Comparison of ENCODE assay signal across 17 mouse cellular contexts in genomic region chr5:63828380-63829185, GRCm38 (mm10). TPM values are rescaled to one million over a fixed set of nuclear protein-coding genes. Genes with fewer than 3 reads are reported as not detected.
A peak's percentile ranks its signal among the peaks of the same experiment; 100 is the strongest.
DNase-seq lines count a peak whose midpoint lies in the region; ATAC-seq and TF ChIP-seq lines count a peak whose summit lies in the region.
"Had no signal": no experiment of that assay in that cellular context is flagged by ENCODE, and none has a peak within 500 bp of the region (broad histone marks: within the 10 kb centered on the region; RNA-seq: fewer than 3 reads in every experiment).

No protein-coding gene starts in this region.

- H3K9me3 ChIP-seq in embryonic facial prominence, embryonic 11.5 days (replicated peaks; ENCODE audit: control insufficient read depth, low read length) = no peaks in the 10 kb centered on the region
- no peaks in the 10 kb centered on the region for H3K9me3 ChIP-seq in embryonic facial prominence, embryonic 10.5 days
- no peaks in the 10 kb centered on the region for H3K9me3 ChIP-seq in limb, embryonic 13.5 days
- no peaks in the 10 kb centered on the region for H3K9me3 ChIP-seq in limb, embryonic 10.5 days (replicated peaks)
- H3K9me3 ChIP-seq in forebrain, postnatal 0 days (ENCODE audit: low read length) = no peaks in the 10 kb centered on the region
- H3K9me3 ChIP-seq: limb, embryonic 12.5 days had no signal

- no peak overlapping the region for H3K9ac ChIP-seq in embryonic facial prominence, embryonic 11.5 days (replicated peaks; ENCODE audit: low read length)
- H3K9ac ChIP-seq in limb, embryonic 13.5 days = no peak overlapping the region
- no peak overlapping the region for H3K9ac ChIP-seq in forebrain, postnatal 0 days
- H3K9ac ChIP-seq: limb, embryonic 12.5 days had no signal

- H3K4me3 ChIP-seq in embryonic facial prominence, embryonic 11.5 days (ENCODE audit: low read depth, low read length) = no peak overlapping the region
- H3K4me3 ChIP-seq in embryonic facial prominence, embryonic 10.5 days = no peak overlapping the region
- no peak overlapping the region for H3K4me3 ChIP-seq in limb, embryonic 13.5 days
- H3K4me3 ChIP-seq in limb, embryonic 10.5 days = no peak overlapping the region
- no peak overlapping the region for H3K4me3 ChIP-seq in forebrain, postnatal 0 days (ENCODE audit: low read depth, low read length)
- H3K4me3 ChIP-seq: limb, embryonic 12.5 days had no signal

- no peaks in the 10 kb centered on the region for H3K27me3 ChIP-seq in embryonic facial prominence, embryonic 11.5 days (ENCODE audit: control insufficient read depth, insufficient read depth, low read length)
- no peaks in the 10 kb centered on the region for H3K27me3 ChIP-seq in embryonic facial prominence, embryonic 10.5 days (replicated peaks; ENCODE audit: low read depth, poor library complexity, severe bottlenecking)
- H3K27me3 ChIP-seq in limb, embryonic 13.5 days = no peaks in the 10 kb centered on the region
- no peaks in the 10 kb centered on the region for H3K27me3 ChIP-seq in limb, embryonic 10.5 days (ENCODE audit: low read depth, poor library complexity, severe bottlenecking)
- H3K27me3 ChIP-seq in forebrain, postnatal 0 days (ENCODE audit: insufficient read depth, low read length) = no peaks in the 10 kb centered on the region
- H3K27me3 ChIP-seq: CH12.LX; limb, embryonic 12.5 days had no signal

- no peak for TF ChIP-seq CTCF in forebrain, postnatal 0 days (IDR thresholded peaks at IDR 0.05; ENCODE audit: low read depth)

- WGBS in embryonic facial prominence, embryonic 11.5 days = 76% methylated on average over 10 of the region's 10 CpGs
- WGBS in embryonic facial prominence, embryonic 10.5 days = 82% methylated on average over 10 of the region's 10 CpGs
- WGBS in limb, embryonic 13.5 days = 72% methylated on average over 10 of the region's 10 CpGs
- WGBS in limb, embryonic 10.5 days = 87% methylated on average over 10 of the region's 10 CpGs
- 91% methylated on average over 10 of the region's 10 CpGs for WGBS in forebrain, postnatal 0 days

- no peaks in the 10 kb centered on the region for H3K4me1 ChIP-seq in embryonic facial prominence, embryonic 11.5 days (ENCODE audit: control insufficient read depth, insufficient read depth, low read length)
- H3K4me1 ChIP-seq in embryonic facial prominence, embryonic 10.5 days = peaks cover 22% of the 10 kb centered on the region
- peaks cover 26% of the 10 kb centered on the region for H3K4me1 ChIP-seq in limb, embryonic 13.5 days
- H3K4me1 ChIP-seq in limb, embryonic 10.5 days = peaks cover 7% of the 10 kb centered on the region; the same call in 1 of the 2 replicates
- no peaks in the 10 kb centered on the region for H3K4me1 ChIP-seq in forebrain, postnatal 0 days (ENCODE audit: insufficient read depth)

- no peak overlapping the region for H3K27ac ChIP-seq in embryonic facial prominence, embryonic 11.5 days (replicated peaks; ENCODE audit: low read depth, low read length)
- no peak overlapping the region for H3K27ac ChIP-seq in embryonic facial prominence, embryonic 10.5 days (replicated peaks)
- no peak overlapping the region; the same call in 1 of the 2 replicates for H3K27ac ChIP-seq in limb, embryonic 13.5 days
- no peak overlapping the region for H3K27ac ChIP-seq in limb, embryonic 10.5 days
- no peak overlapping the region for H3K27ac ChIP-seq in forebrain, postnatal 0 days (ENCODE audit: low read depth, low read length)
- H3K27ac ChIP-seq: limb, embryonic 12.5 days had no signal

- H3K36me3 ChIP-seq in embryonic facial prominence, embryonic 11.5 days (replicated peaks; ENCODE audit: control insufficient read depth, insufficient read depth, low read depth, low read length) = no peaks in the 10 kb centered on the region
- no peaks in the 10 kb centered on the region for H3K36me3 ChIP-seq in embryonic facial prominence, embryonic 10.5 days (replicated peaks)
- no peaks in the 10 kb centered on the region for H3K36me3 ChIP-seq in limb, embryonic 13.5 days
- H3K36me3 ChIP-seq in limb, embryonic 10.5 days = no peaks in the 10 kb centered on the region
- H3K36me3 ChIP-seq in forebrain, postnatal 0 days (ENCODE audit: insufficient read depth) = no peaks in the 10 kb centered on the region
- H3K36me3 ChIP-seq: limb, embryonic 12.5 days had no signal

- no peak overlapping the region for H3K4me2 ChIP-seq in embryonic facial prominence, embryonic 11.5 days (ENCODE audit: low read depth, low read length)
- no peak overlapping the region for H3K4me2 ChIP-seq in limb, embryonic 13.5 days (replicated peaks)
- H3K4me2 ChIP-seq in forebrain, postnatal 0 days (ENCODE audit: low read depth) = no peak overlapping the region
- H3K4me2 ChIP-seq: heart, embryonic 11.5 days; limb, embryonic 12.5 days; midbrain, embryonic 11.5 days had no signal

- ATAC-seq in embryonic facial prominence, embryonic 11.5 days (replicated peaks; ENCODE audit: insufficient number of reproducible peaks, low FRiP score, low TSS enrichment, low read depth) = no peak
- peak; percentile 25; the same call in 1 of the 2 replicates for ATAC-seq in limb, embryonic 13.5 days (ENCODE audit: low FRiP score, low read depth)
- ATAC-seq in megakaryocyte, adult 5-6 weeks (ENCODE audit: poor library complexity, severe bottlenecking) = peak; percentile 56
- no peak for ATAC-seq in forebrain, postnatal 0 days
- ATAC-seq: forebrain, embryonic 16.5 days had no signal

- peak; percentile 6 for DNase-seq in embryonic facial prominence, embryonic 11.5 days (ENCODE audit: low spot score)
- DNase-seq in embryonic facial prominence, embryonic 10.5 days (ENCODE audit: low spot score) = no peak
- no peak for DNase-seq in limb, embryonic 10.5 days (ENCODE audit: low spot score)
- DNase-seq in 416B (ENCODE audit: low read depth) = peak; percentile 8
- no peak for DNase-seq in testis, postnatal 14 days (ENCODE audit: low spot score)
- no peak for DNase-seq in forebrain, postnatal 0 days
- DNase-seq: adrenal gland, postnatal 14 days; cerebellum, adult 9-11 months; gastrocnemius, postnatal 14 days; right cerebral cortex, adult 18-20 months had no signal

RNA-seq across cellular contexts. Expression of gene 0610040J01Rik, which starts 16.4 kb away (rescaled TPM):
- polyA plus RNA-seq in embryonic facial prominence, embryonic 11.5 days (2014; fragmentation: Nextera tagmentation; extraction: Ambion mirVana) = 2.1 and 3.1 TPM in 2 replicates
- polyA plus RNA-seq in embryonic facial prominence, embryonic 10.5 days (2016; fragmentation: Nextera tagmentation; extraction: Ambion mirVana) = 3.3 and 4.5 TPM in 2 replicates
- 6.1 and 8.2 TPM in 2 replicates for polyA plus RNA-seq in limb, embryonic 13.5 days (2015; fragmentation: Nextera tagmentation; extraction: Ambion mirVana)
- 1.8 and 3.0 TPM in 2 replicates for polyA plus RNA-seq in limb, embryonic 10.5 days (2016; fragmentation: Nextera tagmentation; extraction: Ambion mirVana)
- total RNA-seq in megakaryocyte, adult 5-6 weeks (2015) = 6.4 and 7.5 TPM in 2 replicates
- 4.1 and 4.9 TPM in 2 replicates for total RNA-seq in megakaryocyte, adult 5-6 weeks (2017)
- 3.8 and 6.0 TPM in 2 replicates for total RNA-seq in forebrain, postnatal 0 days (2014; rRNA removed)
- polyA plus RNA-seq in forebrain, postnatal 0 days (2015; fragmentation: Nextera tagmentation; extraction: Ambion mirVana) = 6.8 and 8.0 TPM in 2 replicates
- total RNA-seq: CH12.LX had no signal

Comparison
In these comparisons a context has a peak if more than half of its experiments do, and no peak if none do; other contexts are left out.
1. DNase-seq: peak in embryonic facial prominence, embryonic 11.5 days (single experiment) and 416B (single experiment); none in embryonic facial prominence, embryonic 10.5 days (single experiment), limb, embryonic 10.5 days (single experiment), testis, postnatal 14 days (single experiment) and forebrain, postnatal 0 days (single experiment).
2. ATAC-seq: peak in limb, embryonic 13.5 days (single experiment) and megakaryocyte, adult 5-6 weeks (single experiment); none in embryonic facial prominence, embryonic 11.5 days (single experiment) and forebrain, postnatal 0 days (single experiment).